ENCODE assay signal across 8 mouse cellular contexts in the genomic region with DNA sequence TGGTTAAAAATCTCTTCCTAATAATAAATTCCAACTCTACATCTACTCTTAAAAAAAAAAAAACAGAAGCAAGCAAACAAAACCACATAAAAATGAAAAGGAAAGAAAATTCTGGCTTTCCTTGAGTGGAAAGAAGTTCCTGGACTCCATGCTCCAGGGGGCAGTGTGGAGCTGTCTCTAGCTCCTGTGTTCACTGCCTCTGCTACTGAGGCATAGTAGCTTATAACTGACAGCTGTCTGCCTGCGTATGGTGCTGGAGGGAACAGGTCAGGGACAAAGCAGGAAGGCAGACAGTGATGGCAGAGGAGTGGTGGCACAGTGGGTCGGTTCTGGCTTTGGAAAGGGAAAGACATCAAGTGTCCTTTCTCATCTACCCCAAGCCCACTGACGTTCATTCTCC. TPM values are rescaled to one million over a fixed set of nuclear protein-coding genes. Genes with fewer than 3 reads are reported as not detected.
A peak's percentile ranks its signal among the peaks of the same experiment; 100 is the strongest.
DNase-seq lines count a peak whose midpoint lies in the region; ATAC-seq and TF ChIP-seq lines count a peak whose summit lies in the region.

No protein-coding gene starts in this region.

- H3K9ac ChIP-seq in embryonic facial prominence, embryonic 11.5 days (replicated peaks; ENCODE audit: low read length), result no peak overlapping the region
- no peak overlapping the region for H3K9ac ChIP-seq in hindbrain, postnatal 0 days (replicated peaks; ENCODE audit: low read length)

- no peaks in the 10 kb centered on the region for H3K36me3 ChIP-seq in embryonic facial prominence, embryonic 11.5 days (replicated peaks; ENCODE audit: control insufficient read depth, insufficient read depth, low read depth, low read length)
- 0 out of 2 replicates have a peak, but pooled peaks cover 4% of the 10 kb centered on the region for H3K36me3 ChIP-seq in hindbrain, postnatal 0 days (ENCODE audit: insufficient read depth, low read length)

- TF ChIP-seq CTCF in layer of hippocampus, adult 2 months (conservative IDR thresholded peaks at IDR 0.05), result peak; percentile 92
- peak; percentile 84 for TF ChIP-seq CTCF in hindbrain, postnatal 0 days (IDR thresholded peaks at IDR 0.05; ENCODE audit: low read depth)

- H3K27ac ChIP-seq in layer of hippocampus, adult 2 months, result peak overlapping the region; percentile 72
- H3K27ac ChIP-seq in embryonic facial prominence, embryonic 11.5 days (replicated peaks; ENCODE audit: low read depth, low read length), result no peak overlapping the region
- no peak overlapping the region for H3K27ac ChIP-seq in hindbrain, postnatal 0 days

- H3K4me2 ChIP-seq in embryonic facial prominence, embryonic 11.5 days (ENCODE audit: low read depth, low read length), result no peak overlapping the region
- no peak overlapping the region for H3K4me2 ChIP-seq in hindbrain, postnatal 0 days (ENCODE audit: low read depth, low read length)

- H3K4me3 ChIP-seq in layer of hippocampus, adult 2 months, result no peak overlapping the region
- H3K4me3 ChIP-seq in embryonic facial prominence, embryonic 11.5 days (ENCODE audit: low read depth, low read length), result no peak overlapping the region
- no peak overlapping the region for H3K4me3 ChIP-seq in hindbrain, postnatal 0 days (ENCODE audit: low read length)

- no peaks in the 10 kb centered on the region for H3K9me3 ChIP-seq in embryonic facial prominence, embryonic 11.5 days (replicated peaks; ENCODE audit: control insufficient read depth, low read length)
- H3K9me3 ChIP-seq in hindbrain, postnatal 0 days (ENCODE audit: low read length), result no peaks in the 10 kb centered on the region

- no peaks in the 10 kb centered on the region for H3K27me3 ChIP-seq in embryonic facial prominence, embryonic 11.5 days (ENCODE audit: control insufficient read depth, insufficient read depth, low read length)
- no peaks in the 10 kb centered on the region for H3K27me3 ChIP-seq in hindbrain, postnatal 0 days (ENCODE audit: insufficient read depth, low read length)

- peak; percentile 69 to 74 for DNase-seq in layer of hippocampus, adult 2 months (ENCODE audit: low spot score in 2 of 2)
- DNase-seq in layer of hippocampus, adult 9-11 months, result no peak
- DNase-seq in adipocyte (ENCODE audit: low spot score), result peak; percentile 83
- peak; percentile 78 for DNase-seq in embryonic facial prominence, embryonic 11.5 days (ENCODE audit: low spot score)
- DNase-seq in hindbrain, postnatal 0 days (ENCODE audit: low spot score), result peak; percentile 79
- peak; percentile 74 for DNase-seq in lung, postnatal 10 days
- peak; percentile 78 for DNase-seq in right cerebral cortex, postnatal 14 days

- 46% methylated on average over 3 of the region's 3 CpGs for WGBS in embryonic facial prominence, embryonic 11.5 days
- WGBS in hindbrain, postnatal 0 days, result 42% methylated on average over 3 of the region's 3 CpGs

- ATAC-seq in embryonic facial prominence, embryonic 11.5 days (replicated peaks; ENCODE audit: insufficient number of reproducible peaks, low FRiP score, low TSS enrichment, low read depth), result no peak
- ATAC-seq in hindbrain, postnatal 0 days, result peak; percentile 72; the same call in 1 of the 2 replicates
- no peak for ATAC-seq in megakaryocyte-erythroid progenitor cell, adult 5-6 weeks (replicated peaks; ENCODE audit: low FRiP score, low TSS enrichment, poor library complexity, severe bottlenecking)

- no peaks in the 10 kb centered on the region for H3K4me1 ChIP-seq in embryonic facial prominence, embryonic 11.5 days (ENCODE audit: control insufficient read depth, insufficient read depth, low read length)
- H3K4me1 ChIP-seq in hindbrain, postnatal 0 days (ENCODE audit: insufficient read depth, low read length), result no peaks in the 10 kb centered on the region

RNA-seq across cellular contexts. Expression of gene Pxdn, which starts 10.5 kb away (rescaled TPM):
- total RNA-seq in layer of hippocampus, adult 2 months (2021), result 10 to 100 TPM; 77.9 to 78.1 TPM
- polyA plus RNA-seq in embryonic facial prominence, embryonic 11.5 days (2014; fragmentation: Nextera tagmentation; extraction: Ambion mirVana), result 105 and 110 TPM in 2 replicates
- total RNA-seq in hindbrain, postnatal 0 days (2014; rRNA removed), result 68.8 and 72.1 TPM in 2 replicates
- polyA plus RNA-seq in hindbrain, postnatal 0 days (2015; fragmentation: Nextera tagmentation; extraction: Ambion mirVana), result 15.4 and 15.7 TPM in 2 replicates
- not detected in 2 replicates for total RNA-seq in megakaryocyte-erythroid progenitor cell, adult 5-6 weeks (2014; fragmentation: Nextera tagmentation)
- total RNA-seq in megakaryocyte-erythroid progenitor cell, adult 5-6 weeks (2017), result not detected in 2 replicates

Comparison
In these comparisons a context has a peak if more than half of its experiments do, and no peak if none do; other contexts are left out.
1. RNA of gene Pxdn, which starts 10.5 kb away (total RNA-seq): 77.9 to 78.1 TPM in layer of hippocampus, adult 2 months and 68.8 to 72.1 TPM in hindbrain, postnatal 0 days; not detected in megakaryocyte-erythroid progenitor cell, adult 5-6 weeks; every median in the first group is over 10 times any median in the second.